Mouse (Mus musculus) induced T-regulatory cell, adult 2 months (primary cell): ENCODE results near the gene Ints5.
A peak's percentile ranks its signal among the peaks of the same experiment; 100 is the strongest.
"Not testable (repeated sequence)": the region's sequence is repeated elsewhere in the genome, so short reads cannot be mapped to it uniquely, and the experiment has no call there.

ENCODE experiments used
- DNase-seq: peaks from one replicate; pipeline ENCODE4 v3.0.0-alpha.2; 2012; ENCODE audit warnings: low read depth

The Ints5 gene

DNA sequence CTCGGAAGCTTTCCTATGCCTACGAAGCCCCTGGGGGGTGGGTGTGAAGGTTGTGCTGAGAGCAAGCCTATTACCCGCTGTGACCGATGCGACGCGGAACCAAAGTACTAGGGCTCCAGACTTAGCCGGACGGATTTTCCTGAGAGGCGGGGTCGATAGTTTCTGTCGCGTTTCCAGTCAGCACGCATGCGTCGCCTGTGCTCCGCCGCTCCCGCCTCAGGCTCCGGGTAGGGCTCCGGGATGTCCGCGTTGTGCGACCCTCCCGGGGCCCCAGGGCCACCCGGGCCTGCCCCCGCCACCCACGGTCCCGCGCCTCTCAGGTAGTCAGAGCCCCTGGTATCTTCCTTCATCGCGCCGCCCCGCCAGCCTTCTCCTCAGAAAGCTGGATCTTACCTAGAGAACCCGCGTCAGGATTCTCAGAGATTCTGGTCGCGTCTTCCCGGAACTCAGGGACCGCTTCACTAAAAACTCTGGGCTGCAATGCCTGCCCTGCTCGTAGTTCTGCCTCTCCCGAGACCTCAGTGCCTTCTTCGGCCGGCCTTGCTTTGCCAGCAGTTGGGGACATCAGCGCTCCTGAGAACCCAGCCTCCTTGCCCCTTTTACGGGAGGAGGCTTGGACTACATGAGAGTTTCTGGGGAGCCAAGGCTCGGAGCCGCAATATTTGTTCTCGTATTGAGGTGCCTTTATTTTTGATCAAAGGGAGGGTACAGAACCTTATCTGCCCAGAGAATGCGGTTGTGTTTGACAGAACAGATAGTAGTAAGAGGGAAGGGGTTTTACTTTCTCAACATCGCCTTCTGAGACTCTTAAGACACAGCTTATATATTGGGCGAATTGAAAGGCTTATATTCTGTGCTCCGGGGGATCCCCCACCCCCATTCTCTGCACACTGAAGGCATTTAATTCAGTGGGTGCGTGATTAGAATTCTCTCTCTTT is at the start of gene Ints5:
Gene Ints5 (plus strand): TSS at position 177 of the 938 bp plus-strand sequence.
- peak; percentile 95 for DNase-seq

DNA sequence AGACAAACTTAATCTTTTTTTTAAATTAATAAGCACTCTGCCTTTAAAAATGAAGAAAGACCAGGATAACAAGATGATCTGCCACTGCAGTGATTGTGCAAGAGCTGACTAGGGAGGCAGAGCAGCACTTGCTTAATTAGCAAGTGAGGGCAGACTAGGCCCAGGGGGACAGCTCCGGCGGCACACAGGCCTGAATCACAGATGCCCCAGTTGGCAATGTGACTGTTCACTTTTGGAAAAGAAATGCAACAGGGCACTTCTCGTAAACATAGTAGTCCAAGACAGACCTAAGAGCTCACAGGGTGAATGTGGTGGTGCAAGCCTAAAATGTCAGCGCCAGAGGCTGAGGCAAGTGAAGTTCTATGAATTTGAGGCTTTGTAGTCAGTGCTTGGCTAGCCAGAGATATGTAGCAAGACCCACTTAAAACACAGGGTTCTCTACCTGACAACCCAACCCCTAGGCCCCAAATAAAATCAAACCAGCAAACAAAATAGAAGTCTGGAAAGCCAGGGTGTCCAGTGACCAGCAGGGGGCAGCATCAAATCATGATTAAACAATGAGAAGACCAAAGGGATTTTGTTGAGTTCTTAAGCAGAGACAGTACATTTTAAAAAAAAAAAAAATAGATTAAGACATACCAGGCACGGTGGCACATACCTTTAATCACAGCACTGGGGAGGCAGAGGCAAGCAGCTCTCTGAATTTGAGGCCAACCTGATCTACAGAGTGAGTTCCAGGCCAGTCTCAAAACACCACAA is 48.3 kb upstream of the Ints5 start:
- peak; percentile 91 for DNase-seq

DNA sequence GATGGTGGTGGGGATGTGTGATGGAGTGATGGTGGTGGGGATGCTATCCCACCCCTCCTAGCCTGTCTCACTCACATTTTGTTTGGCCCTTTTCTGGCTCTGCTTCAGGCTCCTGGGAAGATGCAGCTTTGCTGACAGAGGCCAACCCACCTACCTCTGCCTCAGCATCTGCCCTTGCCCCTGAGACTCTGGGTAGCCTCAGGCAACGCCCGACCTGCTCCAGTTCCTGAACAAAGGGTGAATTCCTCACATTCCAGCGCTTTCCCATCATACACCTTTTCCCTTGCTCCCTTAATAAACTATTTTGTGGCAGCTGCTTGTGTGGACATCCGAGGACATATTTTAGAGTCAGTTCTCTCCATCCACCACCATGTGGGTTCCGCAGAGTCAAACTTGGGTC is 44.4 kb upstream of the Ints5 start:
- no peak for DNase-seq

DNA sequence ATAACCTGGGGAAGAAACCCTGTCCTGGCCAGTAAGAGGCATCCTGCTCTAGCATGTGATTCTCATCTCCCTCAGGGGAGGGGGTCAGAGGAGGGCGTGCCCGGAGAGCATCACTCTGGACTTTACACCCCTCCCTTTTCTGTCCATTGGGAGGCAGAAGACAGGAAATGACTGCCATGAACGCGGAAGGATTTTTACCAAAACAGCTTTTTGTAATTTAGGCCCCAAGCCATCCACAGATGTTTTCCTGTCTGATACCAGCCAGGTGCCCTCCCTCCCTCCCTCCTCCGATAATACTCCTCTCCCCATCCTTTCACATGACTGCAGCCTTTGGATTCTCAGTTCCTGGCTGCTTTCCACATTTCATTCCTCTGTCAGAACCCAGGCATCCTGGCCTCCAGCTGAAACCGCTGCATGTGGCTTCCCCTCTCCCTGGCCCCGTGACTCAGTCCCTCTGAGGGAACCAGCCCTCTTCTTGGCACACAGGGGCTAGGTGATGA is 42.4 kb upstream of the Ints5 start, which contains the start of gene Lrrn4cl:
Gene Lrrn4cl (plus strand): TSS at position 367 of the 500 bp plus-strand sequence.
- DNase-seq, result no peak

DNA sequence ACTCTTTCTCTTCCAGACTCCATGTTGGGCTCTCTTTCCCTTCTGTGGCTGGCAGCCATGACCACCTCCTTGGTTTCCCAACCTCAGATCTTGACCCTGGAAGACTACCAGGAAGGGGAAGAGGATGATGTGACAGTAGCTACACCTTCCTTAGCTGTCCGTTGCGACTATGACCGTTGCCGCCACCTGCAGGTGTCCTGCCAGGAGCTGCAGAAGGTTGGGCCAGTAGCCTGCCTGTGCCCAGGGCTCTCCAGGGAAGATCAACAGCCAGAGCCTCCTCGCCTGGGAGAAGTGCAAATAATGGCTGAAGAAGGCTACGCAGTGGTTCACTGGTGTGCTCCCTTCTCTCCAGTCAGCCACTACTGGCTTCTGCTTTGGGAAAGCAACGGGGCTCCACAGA is 41.2 kb upstream of the Ints5 start:
- DNase-seq, result no peak

- no peak for DNase-seq
These were observed 40.4 kb upstream of the Ints5 start for GRCm38 (mm10) chr19:8852236-8852928.

GRCm38 (mm10) chr19:8853117-8853516 is 39.7 kb upstream of the Ints5 start:
- no peak for DNase-seq

DNA sequence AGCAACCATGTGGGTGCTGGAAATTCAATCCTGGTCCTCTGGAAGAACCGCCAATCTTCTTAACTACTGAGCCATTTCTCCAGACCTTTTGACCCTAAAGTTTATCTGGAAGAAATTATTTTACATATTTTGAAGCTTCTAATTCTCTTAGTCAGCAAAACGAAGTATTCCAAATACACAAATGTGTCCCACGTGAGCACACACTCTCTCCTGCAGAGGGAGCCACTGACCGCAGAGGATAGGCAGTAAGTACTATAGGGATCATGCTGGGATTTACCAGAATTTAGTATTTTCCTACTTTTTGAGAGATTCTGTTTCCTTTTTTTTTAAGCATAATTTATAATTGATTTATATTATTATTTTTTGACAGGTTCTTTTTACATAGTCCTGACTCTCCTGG is 35.1 kb upstream of the Ints5 start:
- peak; percentile 68 for DNase-seq

DNA sequence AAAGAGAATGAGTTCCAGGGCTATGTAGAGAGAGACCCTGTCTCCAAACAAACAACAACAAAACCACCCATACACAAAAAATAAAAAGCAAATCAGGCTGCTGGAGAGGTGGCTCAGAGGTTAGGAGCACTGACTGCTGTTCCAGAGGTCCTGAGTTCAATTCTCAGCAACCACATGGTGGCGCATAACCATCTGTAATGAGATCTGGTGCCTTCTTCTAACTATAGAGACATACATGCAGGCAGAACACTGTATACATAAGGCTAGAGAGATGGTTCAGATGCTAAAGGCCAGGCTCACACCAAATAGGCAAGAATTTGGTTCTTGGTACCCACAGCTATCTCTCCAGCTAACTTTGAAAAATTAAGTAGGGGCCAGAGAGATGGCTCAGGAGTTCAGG is 33.8 kb upstream of the Ints5 start:
- DNase-seq, result peak; percentile 75

DNA sequence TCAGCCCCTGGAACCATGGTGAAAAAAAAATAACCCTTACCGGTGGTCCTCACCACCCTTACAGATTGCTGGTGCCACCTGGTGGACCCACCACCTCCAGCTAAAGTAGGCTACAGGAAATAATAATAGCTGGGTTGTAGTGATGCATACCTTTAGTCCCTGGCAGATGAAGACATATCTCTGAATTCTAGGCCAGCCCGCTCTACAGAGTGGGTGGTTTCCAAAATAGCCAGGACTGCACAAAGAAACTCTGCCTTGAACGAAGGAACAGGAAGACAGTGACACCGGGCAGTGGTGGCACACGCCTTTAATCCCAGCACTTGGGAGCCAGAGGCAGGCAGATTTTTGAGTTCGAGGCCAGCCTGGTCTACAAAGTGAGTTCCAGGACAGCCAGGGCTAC is 28.5 kb upstream of the Ints5 start:
- DNase-seq, result no peak

DNA sequence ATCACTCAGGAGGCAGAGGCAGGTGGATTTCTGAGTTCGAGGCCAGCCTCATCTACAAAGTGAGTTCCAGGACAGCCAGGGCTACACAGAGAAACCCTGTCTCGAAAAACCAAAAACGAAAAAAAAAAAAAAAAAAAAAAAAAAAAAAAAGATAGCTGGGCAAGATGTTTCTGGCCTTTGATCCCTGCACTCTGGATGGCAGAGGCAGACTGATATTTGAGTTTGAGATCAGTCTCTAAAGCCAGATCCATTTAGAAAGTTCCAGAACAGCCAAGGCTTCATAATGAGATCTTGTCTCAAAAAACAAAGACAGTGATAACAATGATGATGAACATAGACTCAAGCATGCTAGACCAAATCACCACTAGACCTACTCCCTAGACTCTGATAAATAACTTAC is 22.4 kb upstream of the Ints5 start:
- not testable (repeated sequence) for DNase-seq

GRCm38 (mm10) chr19:8870838-8871237 is 22.0 kb upstream of the Ints5 start:
- no peak for DNase-seq

DNA sequence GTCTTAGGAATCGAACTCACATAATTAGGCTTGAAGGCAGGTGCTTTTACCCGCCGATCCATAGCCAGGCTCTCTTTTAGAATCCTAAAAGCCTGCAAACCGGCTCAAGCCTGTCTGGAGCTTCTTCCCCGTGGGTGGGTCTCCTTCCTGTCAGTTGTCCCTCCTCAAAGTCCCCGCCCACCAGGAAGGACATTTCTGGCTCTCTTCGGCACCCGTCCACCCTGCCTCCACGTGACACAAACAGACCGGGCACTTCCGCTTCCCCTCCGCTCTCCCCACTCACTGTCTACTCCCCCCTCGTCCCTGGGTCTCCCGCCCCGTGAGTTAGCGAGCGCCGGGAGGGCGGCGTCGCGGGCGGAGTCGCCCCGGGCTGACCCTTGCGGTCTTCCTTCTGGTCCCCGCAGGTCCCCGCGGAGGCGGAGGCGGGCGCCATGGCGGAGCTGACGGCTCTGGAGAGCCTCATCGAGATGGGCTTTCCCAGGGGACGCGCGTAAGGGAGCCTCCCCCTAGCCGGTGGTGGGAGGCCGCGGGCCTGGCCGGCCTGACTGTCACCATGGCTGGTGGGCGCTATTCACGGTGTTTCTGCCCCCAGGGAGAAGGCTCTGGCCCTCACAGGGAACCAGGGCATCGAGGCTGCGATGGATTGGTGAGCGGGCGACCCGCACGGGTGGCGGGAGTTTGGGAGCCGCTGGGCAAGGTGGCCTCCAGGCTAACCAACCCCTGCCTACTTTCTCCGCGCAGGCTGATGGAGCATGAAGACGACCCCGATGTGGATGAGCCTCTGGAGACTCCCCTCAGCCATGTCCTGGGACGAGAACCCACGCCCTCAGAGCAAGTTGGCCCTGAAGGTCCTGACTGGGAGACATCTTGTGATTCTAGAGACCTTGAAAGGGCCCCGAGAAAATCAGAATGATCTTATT is 21.3 kb upstream of the Ints5 start, which contains the start of gene Ubxn1:
Gene Ubxn1 (plus strand): TSS at position 230 of the 920 bp plus-strand sequence.
- DNase-seq, result peak; percentile 97

GRCm38 (mm10) chr19:8872266-8872840 is 20.5 kb upstream of the Ints5 start:
- peak; percentile 23 for DNase-seq

GRCm38 (mm10) chr19:8875031-8875430 is 17.8 kb upstream of the Ints5 start:
- DNase-seq, result no peak

DNA sequence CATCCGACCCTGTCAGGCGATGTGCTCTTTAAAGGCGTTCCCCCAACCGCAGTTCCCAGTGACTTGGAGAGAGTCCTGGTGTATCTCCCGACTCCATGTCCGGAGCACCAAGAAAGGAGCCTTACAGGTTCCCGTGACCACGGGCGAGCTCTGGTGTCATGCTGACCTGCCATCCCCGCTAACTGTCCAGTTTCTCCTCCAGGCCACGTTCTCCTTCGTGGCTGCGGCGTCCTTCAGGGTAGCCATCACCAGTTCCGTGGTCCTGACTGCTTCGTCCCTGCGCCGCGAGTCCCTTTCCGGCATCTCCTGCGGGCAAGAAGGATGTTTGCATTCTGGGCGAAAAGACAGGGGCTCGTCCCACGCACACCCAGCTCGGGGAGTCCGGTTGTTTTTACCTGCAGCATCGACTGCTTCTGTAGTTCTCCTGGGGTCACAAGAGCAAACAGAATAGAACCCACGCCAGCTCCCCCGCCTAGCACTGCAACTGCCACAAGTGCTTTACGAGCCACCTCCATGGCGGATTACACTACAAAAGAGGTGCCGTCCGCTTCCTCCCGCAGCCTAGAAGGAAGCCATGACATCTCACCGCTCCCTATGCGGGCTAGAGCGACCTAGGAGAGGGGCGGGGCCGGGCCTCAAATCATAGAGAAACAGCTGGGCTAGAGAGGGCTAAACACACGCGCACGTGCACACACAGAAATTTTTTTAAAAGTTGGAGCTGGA is 12.3 kb upstream of the Ints5 start, which contains the start of gene Uqcc3:
Gene Uqcc3 (minus strand): TSS at position 613 of the 723 bp plus-strand sequence.
- DNase-seq, result peak; percentile 92

DNA sequence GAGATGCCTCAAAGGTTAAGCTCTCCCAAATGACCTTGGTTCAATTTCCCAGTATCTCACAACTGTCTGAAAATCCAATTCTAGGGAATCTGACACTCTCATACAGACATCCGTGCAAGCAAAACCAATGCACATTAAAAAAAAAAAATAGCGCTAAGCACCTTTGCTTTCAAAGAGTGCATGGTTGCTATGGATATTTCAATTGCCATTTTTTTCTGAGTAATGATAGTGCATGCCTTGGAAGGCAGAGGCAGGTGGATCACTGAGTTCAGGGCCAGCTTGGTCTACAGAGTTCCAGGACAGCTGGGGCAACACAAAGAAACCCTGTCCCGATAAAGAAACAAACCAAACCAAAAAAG is 11.8 kb upstream of the Ints5 start:
- DNase-seq, result no peak

DNA sequence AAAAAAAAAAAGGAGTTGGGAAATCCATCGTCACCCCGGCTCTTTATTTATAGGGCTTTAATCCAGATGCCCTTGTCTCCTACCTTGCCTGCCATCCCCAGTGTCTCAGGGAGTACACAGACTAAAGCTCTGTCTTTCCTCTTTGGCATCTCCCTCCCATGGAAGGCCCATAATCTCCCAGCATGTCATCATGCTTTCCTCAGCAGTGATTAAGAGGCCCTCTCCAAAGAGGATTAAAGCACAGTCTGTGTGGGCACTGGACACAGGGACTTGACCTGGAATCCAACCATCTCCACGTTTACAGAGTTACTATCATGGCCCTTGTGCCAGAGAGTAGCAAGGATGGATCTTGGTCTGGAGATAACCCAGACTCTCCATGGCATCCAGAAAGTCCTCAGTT is 9.2 kb upstream of the Ints5 start, which contains the start of the genes Lbhd1 and Gm49403:
Gene Lbhd1 (plus strand): TSS at position 117 of the 400 bp plus-strand sequence.
Gene Gm49403 (plus strand): TSS at position 315 of the 400 bp plus-strand sequence.
- no peak for DNase-seq

DNA sequence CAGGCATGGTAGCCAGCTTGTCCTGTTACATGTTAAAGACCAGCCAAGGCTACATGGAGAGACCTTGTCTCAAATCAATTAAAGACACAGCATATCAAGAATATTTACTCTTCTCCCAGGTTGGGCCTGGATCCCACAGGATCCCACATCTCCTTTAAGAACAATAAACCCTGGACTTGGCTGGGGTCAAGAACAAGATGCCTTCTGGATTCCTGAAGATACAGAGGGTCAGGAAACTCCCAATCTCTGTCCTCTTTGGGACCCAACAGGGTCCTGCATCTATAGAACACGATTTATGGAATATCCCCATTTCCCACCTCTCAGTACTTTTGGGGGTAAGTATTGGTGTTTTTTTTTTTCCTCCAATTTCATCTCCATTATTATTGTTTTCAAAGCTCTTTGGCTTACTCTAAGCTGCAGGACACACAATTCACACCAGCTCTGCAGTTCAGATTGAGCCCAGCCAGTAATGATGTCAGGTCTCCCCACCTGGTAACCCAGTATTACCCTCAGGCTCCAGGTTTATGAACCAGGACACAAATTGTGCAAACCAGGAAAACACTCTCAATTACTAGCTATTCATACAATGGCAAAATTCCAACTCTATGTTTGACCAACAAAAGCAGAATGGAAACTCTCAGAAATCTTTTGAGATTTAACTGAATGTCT is 5.8 kb upstream of the Ints5 start:
- DNase-seq, result peak; percentile 15
